Mouse (Mus musculus) T-helper 2 cell (primary cell): ENCODE measurements around the gene Tcf7l1.

Experiments used
- in situ Hi-C: fragments of 300-600 bp; cut with MboI, MseI; formaldehyde crosslinking; loops from one replicate; pipeline ENCODE4 v1.15.1; 2025; ENCODE audit warnings: high pct_unique_total_duplicates

The Tcf7l1 gene

DNA sequence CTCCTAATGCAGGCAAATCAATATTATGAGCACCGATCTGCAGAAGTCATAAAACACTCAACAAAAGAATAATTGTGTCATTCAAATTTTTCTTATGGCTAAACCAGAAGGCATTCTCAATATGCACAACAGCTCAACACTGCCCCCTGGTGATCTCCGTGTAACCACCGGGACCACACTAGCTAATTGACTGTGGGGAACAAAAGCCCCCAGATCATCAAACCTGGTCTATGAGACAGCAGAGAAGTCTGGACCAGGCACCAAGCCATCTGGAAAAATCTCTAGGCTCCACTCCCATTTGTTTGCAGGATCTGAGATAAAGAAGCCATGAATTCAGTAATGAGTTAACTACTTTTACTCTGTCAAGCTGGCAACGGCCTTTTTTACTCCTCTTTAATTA is 122.0 kb downstream of the Tcf7l1 start:
- in situ Hi-C loops: loop anchor here (25.0 kb wide), 1 partner anchor 120 kb away; the partner anchor contains the start of gene Tcf7l1

DNA sequence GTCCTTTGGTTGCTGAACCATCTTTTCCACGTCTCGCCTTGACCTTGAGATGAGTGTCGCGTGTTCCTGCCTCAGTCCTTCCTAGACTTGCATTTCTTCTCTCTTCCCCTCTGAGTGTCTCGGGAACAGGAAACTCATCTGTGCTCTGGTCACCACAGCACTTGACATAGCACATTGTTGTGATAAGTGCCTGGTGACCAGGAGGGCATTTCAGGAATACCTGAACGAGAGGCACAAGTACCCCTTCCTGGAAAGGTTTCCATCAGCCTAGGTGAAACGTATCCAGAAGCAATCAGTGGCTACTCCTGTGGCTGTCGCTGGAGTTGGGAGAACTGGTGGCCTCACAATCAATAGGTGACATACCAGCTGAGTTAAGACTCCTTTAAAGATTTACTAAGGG is 124.8 kb downstream of the Tcf7l1 start:
- in situ Hi-C loops: loop anchor here (25.0 kb wide), 1 partner anchor 123 kb away; the partner anchor contains the start of gene Tcf7l1

DNA sequence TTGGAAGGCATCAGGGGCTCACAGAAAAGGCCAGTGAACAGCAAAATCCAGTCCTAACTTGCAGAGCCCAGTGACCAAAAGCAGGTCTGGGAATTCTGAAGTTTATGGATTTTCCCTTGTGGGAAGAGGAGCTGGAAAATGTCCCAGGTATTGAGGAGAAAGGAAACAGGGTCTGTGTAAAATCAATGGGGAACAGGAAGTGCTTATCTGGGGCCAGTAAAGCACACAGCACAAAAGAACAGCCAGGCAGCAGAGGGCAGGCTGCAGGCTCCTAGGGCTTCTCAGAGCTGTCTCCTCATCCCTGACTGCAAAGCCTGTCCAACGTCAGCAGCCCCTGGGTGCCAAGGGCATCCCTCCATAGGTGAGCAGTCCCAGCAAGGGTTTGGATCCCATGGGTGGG is 126.1 kb downstream of the Tcf7l1 start:
- in situ Hi-C loops: loop anchor here (25.0 kb wide), 1 partner anchor 124 kb away; the partner anchor contains the start of gene Tcf7l1

DNA sequence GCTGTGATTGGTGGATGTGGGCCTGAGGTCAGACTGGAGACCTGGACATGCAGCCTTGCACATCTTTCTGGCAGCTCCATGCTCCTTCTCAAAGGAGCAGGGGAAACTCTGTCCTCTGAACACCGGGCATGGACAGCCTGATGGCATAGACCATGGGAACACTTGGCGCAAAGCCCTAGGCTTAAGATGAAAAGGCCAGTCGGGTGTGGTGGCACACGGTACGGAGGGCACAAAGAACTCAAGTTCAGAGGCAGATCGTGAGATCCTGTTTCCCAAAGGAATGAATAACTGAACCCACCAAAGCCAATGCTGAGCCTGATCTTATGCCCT is 128.7 kb downstream of the Tcf7l1 start:
- in situ Hi-C loops: loop anchor here (25.0 kb wide), 1 partner anchor 127 kb away; the partner anchor contains the start of gene Tcf7l1

DNA sequence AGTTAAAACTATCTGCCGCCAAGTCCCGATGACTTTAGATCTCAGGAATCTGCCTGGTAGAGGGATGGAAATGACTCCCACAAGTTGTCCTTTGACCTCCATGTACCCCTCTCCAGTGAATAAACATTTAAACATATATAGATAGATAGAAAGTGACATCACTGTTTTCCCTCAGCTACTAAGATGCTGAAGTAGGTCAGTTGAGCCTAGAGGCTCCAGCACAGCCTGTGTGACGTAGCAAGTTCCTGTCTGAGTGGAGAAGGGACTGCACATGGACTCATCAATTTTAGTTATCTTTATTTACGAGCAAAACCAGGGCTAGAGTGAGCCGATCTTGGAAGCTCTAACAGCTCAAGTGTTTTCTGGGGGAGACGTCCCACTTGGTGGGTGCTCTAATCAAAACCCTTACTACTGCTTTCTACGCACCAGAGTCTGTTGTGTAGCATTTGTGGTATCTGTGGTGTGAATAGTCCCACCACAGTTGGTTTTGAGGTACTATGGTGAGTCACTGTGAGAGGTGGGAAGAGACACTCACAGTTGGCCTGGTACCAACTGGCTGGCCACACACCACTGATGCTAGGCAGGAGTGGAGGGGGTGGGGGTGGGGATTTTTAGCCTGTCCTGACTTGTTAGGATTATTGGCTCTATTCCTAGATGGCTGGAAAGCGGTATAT is 129.2 kb downstream of the Tcf7l1 start:
- in situ Hi-C loops: loop anchor here (25.0 kb wide), 1 partner anchor 127 kb away; the partner anchor contains the start of gene Tcf7l1

DNA sequence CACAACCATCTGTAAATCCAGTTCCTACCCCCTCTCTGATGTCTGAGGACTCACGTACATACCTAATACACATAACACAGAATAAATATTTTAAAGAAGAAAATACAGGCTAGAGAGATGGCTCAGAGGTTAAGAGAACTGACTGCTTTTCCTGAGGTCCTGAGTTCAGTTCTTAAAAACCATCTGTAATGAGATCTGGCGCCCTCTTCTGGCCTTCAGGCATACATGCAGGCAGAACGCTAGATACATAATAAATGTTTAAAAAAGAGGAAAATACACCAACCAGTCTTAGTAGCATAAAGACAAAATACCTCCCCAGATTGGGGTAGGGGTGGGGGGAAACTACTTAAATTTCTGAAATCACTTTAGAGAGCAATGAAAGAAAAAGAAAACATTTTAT is 131.0 kb downstream of the Tcf7l1 start:
- in situ Hi-C loops: loop anchor here (25.0 kb wide), 1 partner anchor 129 kb away; the partner anchor contains the start of gene Tcf7l1

DNA sequence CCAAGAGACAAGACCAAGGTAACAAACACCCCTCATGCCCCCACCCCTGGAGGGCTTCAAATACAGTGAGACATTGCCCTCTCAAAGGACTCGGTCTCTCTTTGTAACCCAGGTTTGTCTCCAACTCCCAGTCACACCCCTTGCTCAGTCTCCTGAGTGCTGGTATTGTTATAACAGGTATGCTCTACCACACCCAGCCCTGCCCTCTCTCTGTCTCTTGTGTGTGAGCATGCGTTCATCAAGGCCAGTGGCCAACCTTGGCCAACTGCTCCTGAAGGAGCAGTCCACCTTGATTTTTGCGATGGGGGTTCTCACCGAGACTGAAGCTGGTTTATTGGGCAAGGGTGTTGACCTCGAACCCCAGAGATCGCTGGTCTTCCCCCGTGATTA is 133.0 kb downstream of the Tcf7l1 start:
- in situ Hi-C loops: loop anchor here (25.0 kb wide), 1 partner anchor 131 kb away; the partner anchor contains the start of gene Tcf7l1

DNA sequence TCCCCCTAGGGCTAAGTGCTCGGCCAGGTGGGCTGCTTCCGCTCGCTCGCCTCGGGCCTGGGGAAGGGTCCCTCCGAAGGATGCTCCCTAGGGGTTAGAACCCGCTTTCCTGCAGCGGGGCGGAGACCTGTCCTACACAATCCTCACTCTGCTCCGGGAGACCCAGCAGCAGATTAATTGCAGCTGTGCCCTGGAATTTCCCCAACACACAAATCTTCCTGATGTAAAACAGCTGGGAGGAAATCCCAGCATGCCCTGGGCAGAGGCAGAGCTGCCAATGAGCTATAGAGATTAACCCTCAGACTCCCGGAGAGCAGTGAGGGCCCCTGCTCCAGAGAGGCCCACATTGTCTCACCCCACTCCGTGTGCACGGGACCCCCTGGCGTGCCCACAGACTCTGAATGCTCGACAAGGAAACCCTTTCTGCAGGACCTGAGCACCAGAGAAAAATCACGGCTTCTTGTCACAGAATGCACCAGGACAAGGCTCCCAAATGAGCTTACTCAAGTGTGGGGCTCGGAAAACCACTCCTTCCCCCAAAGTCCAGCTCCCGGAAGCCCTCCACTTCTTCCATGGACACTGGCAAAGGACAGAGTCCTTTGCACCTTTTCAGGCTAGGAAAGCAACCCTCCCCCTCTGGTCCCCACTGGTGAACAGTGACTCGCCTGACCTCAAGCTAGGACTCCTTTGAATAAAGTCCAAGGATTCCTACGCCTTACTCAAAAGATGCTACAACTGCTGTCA is 133.6 kb downstream of the Tcf7l1 start:
- in situ Hi-C loops: loop anchor here (25.0 kb wide), 1 partner anchor 132 kb away; the partner anchor contains the start of gene Tcf7l1

DNA sequence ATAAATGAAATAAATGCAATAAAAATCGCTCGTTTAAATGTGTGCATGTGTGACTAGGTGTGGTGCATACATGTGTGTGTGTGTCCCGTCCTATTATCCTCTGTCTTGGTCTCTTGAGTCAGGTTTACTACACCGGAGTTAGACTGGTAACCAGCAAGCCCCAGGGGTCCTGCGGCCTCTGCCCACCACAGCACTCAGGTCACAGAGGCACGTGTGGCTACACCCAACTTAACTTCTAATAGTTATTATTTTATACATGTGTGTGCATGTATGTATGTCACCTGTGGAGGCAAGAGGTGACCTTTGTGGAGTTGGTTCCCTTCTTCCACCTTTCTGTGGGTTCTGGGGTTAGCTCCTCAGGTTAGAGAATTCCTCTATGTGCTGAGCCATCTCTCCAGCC is 134.7 kb downstream of the Tcf7l1 start:
- in situ Hi-C loops: loop anchor here (25.0 kb wide), 1 partner anchor 133 kb away; the partner anchor contains the start of gene Tcf7l1

DNA sequence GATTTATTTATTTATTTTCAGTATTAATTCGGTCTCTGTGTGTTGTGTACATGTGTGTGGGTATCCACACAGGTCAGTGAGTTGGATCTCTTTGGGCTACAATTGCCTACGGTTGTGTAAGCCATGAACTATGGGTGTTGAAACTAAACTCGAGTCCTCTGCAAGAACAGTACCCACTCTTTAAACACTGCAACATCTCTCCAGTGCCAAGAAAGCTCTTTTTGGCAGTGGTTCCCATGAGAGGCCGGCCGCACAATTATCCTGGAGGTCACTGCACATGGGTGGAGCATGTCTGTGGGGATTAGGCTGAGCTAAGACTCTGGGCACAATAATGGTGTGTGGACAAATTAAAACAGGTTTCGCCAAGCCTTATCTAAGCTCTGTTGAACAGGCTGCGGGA is 135.6 kb downstream of the Tcf7l1 start:
- in situ Hi-C loops: loop anchor here (25.0 kb wide), 1 partner anchor 134 kb away; the partner anchor contains the start of gene Tcf7l1

DNA sequence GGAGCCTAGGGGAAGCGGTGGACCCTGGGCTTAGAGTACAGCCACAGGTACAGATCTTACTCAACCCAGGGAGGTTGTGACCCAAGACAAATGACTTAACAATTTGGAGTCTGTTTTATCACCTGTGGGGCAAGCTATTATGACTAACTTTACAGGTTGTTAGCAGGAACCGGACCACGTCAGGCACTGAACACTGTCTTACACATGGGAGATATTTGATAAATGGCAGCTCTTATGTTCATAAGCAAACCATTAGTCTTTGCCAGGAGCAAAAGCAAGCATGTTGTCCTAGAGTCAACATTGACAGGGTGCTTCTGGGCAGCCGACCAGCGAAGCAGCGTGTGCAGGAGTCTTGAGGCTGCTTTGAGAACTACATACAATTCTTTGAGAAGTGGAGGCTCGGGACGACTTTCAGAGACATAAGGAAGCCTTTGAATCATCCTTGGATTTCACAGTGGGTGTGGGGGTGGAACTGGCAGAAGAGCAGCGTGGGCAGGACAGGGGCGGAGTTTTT is 138.7 kb downstream of the Tcf7l1 start:
- in situ Hi-C loops: loop anchor here (25.0 kb wide), 1 partner anchor 137 kb away; the partner anchor contains the start of gene Tcf7l1

DNA sequence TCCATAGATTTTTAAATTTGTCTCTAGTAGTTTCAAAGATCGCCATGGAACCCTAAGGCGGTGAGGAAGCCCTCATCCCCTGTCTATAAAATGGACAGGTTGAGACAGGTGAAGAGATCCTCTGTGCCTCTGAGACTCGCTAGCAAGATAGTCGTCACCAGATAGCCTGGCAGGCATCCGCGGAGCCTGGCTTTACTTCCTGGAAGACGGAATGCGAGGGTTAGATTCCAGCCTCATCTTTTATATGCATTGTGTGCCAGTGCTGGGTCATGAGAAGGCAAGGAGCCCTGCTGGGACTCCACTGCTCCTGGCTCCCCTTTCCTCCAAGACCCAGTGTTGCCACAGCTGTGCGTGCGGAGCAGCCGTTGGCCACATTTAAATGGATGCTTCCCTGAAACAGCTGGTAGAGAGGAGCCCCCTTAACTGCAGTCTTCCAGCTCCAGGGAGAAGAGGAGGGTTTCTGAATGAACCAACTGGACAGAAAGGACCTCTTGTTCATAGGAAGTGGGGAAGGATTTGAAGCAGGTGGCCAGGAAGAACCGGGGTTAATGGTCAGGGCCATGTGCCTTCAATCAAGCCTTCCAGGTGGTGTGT is 141.0 kb downstream of the Tcf7l1 start:
- in situ Hi-C loops: no loop called here

DNA sequence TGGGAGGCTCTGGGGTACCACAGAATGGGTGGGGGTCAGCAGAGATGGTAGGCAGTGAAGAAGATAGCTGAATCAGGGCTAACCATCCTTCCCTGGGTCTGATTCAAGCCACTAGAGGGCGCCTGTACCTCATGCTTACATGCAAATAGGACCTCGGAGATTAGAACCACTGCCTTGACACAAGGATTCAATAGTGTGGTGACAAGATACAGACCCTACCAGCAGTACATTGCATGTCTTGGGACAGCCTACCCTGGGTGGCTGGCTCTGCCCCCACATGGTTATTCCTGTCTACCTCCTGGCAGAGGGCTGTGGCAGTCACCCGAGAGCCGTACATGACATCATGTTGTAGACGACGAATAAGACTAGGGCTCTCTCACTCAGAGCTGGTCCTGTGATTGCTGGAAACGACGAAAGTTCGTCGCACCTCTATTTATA is 141.7 kb downstream of the Tcf7l1 start:
- in situ Hi-C loops: no loop called here

DNA sequence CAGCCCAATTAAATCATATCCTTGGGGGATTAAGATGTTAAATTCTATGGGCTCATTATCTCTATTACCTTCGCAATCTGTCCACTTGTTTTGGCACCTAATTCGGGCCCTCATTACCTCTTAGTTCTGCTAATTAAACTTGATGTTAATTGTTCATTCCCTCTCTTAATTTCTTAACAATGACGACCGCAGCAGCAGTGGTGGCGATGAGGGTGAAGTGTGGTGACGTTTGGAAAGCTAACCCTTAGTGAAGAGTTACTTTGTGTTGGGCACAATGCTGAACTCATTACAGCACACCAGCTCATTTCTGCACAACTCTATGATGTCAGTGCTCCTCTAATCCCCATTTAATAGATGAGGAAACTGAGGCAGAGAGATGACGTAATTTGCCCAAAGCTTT is 143.7 kb downstream of the Tcf7l1 start:
- in situ Hi-C loops: no loop called here

DNA sequence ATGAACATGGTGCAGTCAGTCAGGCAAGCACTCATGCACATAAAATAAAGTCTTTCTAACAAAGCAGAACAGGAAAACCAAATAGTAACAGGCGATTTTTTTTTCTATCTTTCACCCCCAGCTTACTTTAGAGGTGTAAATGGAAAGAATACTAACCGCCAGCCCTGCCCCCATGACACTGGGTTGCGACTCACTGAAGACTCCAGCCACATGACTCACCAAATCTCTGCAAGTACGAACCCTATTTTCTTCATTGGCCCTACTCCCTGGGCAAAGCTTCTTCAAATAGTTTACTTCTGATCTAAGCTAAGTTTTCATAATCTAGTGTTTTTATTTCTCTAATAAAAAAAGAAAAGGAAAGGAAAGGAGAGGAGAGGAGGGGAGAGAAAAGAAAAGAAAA is 144.5 kb downstream of the Tcf7l1 start:
- in situ Hi-C loops: no loop called here

DNA sequence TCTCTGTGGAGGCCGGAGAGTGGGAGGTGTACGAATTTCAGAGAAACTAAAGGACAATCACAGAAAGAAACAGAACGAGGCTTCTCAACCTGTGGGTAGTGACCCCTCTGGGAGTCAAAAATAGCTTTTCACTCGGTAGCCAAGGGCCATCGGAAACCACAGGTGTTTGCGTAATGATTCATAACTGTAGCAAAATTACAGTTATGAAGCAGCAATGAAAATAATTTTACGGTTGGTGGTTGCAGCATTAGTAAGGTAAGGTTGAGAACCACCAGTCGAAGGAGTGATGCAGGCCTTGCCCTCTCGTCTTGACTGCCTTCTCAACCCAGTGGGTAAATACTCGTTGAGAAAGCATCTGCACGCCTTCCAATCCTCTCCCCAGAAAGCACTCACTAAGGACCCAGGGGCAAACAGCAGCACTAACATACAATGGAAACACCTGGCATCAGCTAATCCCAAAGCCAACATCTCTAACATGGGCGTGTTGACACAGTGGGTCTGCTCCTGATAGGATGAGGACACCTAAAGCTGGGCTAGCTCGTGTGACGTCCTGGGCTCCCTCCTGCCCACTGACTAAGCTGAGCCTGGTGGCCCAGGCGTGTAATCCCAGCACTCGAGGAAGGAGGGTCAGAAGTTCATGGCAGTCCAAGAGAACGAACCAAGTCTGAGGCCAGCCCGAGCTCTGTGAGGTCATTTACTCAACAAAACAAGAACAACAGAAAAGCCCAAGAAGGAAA is 147.7 kb downstream of the Tcf7l1 start:
- in situ Hi-C loops: no loop called here

DNA sequence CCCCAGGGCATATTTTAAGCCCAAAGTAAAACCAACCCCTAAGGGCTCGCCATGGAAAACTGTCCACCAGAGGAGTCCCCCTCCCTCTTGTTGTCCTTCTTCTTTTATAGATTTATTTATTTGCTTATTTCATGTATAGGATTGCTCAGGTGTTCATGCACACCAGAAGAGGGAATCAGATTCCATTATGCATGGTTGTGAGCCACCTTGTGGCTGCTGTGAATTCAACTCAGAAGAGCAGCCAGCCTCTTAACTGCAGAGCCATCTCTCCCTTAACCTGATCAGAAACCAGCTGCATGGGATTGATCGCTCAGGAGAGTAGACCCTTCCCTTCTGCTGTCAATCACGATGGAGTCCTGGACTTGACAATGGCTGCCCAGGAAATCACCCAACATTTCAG is 152.1 kb downstream of the Tcf7l1 start:
- in situ Hi-C loops: no loop called here

DNA sequence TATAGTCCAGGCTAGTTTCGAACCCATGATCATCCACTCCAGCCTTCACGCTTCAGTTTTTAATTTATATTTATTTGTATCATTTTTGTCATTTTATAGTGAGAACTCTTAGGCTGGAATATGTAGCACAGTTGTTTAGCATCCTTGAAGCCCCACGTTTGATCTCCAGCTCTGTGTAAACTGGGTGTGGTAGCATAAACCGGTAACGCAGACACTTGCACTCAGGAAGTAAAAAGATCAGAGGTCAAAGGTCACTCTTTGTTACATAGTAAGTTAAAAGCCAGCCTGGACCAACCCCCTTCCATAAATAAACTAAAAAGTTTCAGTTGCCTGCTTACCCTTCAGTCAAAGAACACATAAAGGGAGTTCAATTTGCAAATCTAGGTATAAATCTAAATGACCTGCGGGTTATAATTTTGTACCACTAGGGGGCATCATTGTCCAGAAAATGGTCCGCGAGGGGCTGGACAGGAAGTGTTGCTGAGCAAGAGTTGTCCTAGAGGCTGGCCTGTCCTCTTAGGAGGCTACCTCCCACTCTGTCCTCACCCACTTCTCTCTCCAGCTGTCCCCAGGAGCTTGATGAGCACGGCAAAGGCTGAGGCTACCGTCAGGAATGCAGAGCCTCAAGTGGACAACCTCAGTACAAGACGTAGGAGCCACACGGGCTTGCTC is 153.2 kb downstream of the Tcf7l1 start:
- in situ Hi-C loops: no loop called here

DNA sequence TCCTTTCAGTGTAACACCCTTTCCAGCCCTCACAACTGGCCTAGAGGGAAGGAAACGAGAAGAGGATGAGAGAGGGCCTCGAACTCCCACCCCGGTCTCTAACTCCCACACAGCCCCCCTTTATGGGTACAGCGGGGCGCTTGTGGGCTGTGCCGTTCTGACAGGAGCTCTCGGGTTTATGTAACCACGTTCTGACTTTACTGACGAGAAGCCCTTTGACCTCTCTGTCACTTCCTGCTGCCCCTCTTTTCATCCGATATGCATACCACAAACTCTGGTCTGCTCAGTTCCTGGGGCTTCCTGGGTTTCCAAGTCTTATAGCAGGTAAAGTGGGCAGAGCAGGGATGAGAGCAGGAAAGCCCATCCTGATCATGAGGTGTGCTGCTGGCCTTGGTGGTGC is 154.7 kb downstream of the Tcf7l1 start:
- in situ Hi-C loops: no loop called here

DNA sequence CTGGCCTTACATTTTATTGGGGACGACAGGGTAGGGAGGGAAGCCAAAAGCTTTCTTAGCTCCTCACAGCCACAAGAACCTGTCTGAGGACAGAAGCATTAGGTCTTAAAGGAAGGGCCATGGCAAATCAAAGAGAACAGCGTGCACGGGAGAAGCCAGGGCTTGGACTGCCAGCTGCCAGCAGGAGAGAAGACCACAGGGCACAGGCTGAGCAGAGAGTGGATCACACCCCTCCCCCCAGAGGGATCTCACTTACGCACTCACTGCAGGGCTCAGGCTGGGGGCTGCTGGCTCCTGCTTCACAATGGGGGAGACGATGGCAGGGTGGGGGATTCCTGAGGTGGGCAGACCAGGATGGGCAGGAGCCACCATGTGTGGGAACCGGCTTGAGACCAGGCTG is 157.4 kb downstream of the Tcf7l1 start:
- in situ Hi-C loops: no loop called here

DNA sequence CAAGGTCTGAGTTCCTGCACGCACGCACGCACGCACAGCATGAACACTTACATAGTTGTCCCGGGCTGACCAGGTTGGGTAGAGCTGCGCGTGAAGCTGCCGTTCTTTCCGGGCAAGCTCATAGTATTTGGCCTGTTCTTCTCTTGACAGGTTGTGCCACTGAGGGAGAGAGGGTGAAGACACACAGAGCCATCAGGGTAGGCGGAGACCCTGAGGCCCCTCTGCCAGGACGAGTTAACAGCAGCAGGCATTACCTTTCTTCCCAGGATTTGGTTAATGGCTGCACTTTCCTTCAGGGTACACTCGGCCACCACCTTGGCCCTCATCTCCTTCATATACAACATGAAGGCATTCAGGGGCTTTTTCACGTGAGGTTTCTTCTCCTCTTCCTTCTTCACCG is 158.1 kb downstream of the Tcf7l1 start:
- in situ Hi-C loops: no loop called here
